ENCODE assay signal across 8 mouse cellular contexts in genomic region chr6:108098846-108099217, GRCm38 (mm10). TPM values are rescaled to one million over a fixed set of nuclear protein-coding genes. Genes with fewer than 3 reads are reported as not detected.
DNase-seq lines count a peak whose midpoint lies in the region; ATAC-seq and TF ChIP-seq lines count a peak whose summit lies in the region.

No protein-coding gene starts in this region.

- H3K4me2 ChIP-seq in heart, embryonic 13.5 days, result peak overlapping the region; percentile 26; the same call in 1 of the 2 replicates
- 0 out of 2 replicates have a peak overlapping the region, but pooled peaks have one; percentile 10 for H3K4me2 ChIP-seq in lung, embryonic 15.5 days
- H3K4me2 ChIP-seq in hindbrain, postnatal 0 days (ENCODE audit: low read depth, low read length), result peak overlapping the region; percentile 21; the same call in 1 of the 2 replicates

- 82% methylated on average over 3 of the region's 3 CpGs for WGBS in heart, embryonic 13.5 days
- WGBS in lung, embryonic 15.5 days, result 84% methylated on average over 3 of the region's 3 CpGs
- WGBS in hindbrain, postnatal 0 days, result 55% methylated on average over 3 of the region's 3 CpGs

- peaks cover 33% of the 10 kb centered on the region for H3K4me1 ChIP-seq in heart, embryonic 13.5 days
- 0 out of 2 replicates have a peak, but pooled peaks cover 4% of the 10 kb centered on the region for H3K4me1 ChIP-seq in lung, embryonic 15.5 days
- H3K4me1 ChIP-seq in hindbrain, postnatal 0 days (ENCODE audit: insufficient read depth, low read length), result no peaks in the 10 kb centered on the region

- no peak for TF ChIP-seq CTCF in hindbrain, postnatal 0 days (IDR thresholded peaks at IDR 0.05; ENCODE audit: low read depth)

- DNase-seq in heart, adult 8-10 months (ENCODE audit: low spot score), result no peak
- no peak for DNase-seq in lung, postnatal 4 days
- no peak for DNase-seq in hindbrain, postnatal 0 days (ENCODE audit: low spot score)
- peak; percentile 27 for DNase-seq in retina, embryonic 14.5 days (ENCODE audit: low spot score)
- no peak for DNase-seq in left cerebral cortex, adult 11 months (ENCODE audit: low spot score)
- DNase-seq in layer of hippocampus, adult 11-12 months (ENCODE audit: low spot score), result no peak

- peak overlapping the region; percentile 40; the same call in 1 of the 2 replicates for H3K9ac ChIP-seq in heart, embryonic 13.5 days
- H3K9ac ChIP-seq in lung, embryonic 15.5 days, result no peak overlapping the region
- no peak overlapping the region for H3K9ac ChIP-seq in hindbrain, postnatal 0 days (replicated peaks; ENCODE audit: low read length)

- 0 out of 2 replicates have a peak overlapping the region, but pooled peaks have one; percentile 1 for H3K27ac ChIP-seq in heart, embryonic 13.5 days (replicated peaks)
- no peak overlapping the region for H3K27ac ChIP-seq in lung, embryonic 15.5 days
- H3K27ac ChIP-seq in hindbrain, postnatal 0 days, result no peak overlapping the region

- H3K4me3 ChIP-seq in heart, embryonic 13.5 days, result no peak overlapping the region
- H3K4me3 ChIP-seq in lung, embryonic 15.5 days, result no peak overlapping the region
- H3K4me3 ChIP-seq in hindbrain, postnatal 0 days (ENCODE audit: low read length), result no peak overlapping the region

- no peaks in the 10 kb centered on the region for H3K27me3 ChIP-seq in heart, embryonic 13.5 days (replicated peaks)
- H3K27me3 ChIP-seq in lung, embryonic 15.5 days, result no peaks in the 10 kb centered on the region
- no peaks in the 10 kb centered on the region for H3K27me3 ChIP-seq in hindbrain, postnatal 0 days (ENCODE audit: insufficient read depth, low read length)

- H3K9me3 ChIP-seq in heart, embryonic 13.5 days, result no peaks in the 10 kb centered on the region
- H3K9me3 ChIP-seq in lung, embryonic 15.5 days, result no peaks in the 10 kb centered on the region
- H3K9me3 ChIP-seq in hindbrain, postnatal 0 days (ENCODE audit: low read length), result no peaks in the 10 kb centered on the region

- ATAC-seq in heart, embryonic 13.5 days (ENCODE audit: extremely low read depth, insufficient number of reproducible peaks, low FRiP score, low TSS enrichment), result no peak
- ATAC-seq in lung, embryonic 15.5 days (ENCODE audit: borderline replicate concordance, extremely low read depth, low FRiP score, low TSS enrichment), result no peak
- no peak for ATAC-seq in hindbrain, postnatal 0 days

- no peaks in the 10 kb centered on the region for H3K36me3 ChIP-seq in heart, embryonic 13.5 days
- no peaks in the 10 kb centered on the region for H3K36me3 ChIP-seq in lung, embryonic 15.5 days
- no peaks in the 10 kb centered on the region for H3K36me3 ChIP-seq in hindbrain, postnatal 0 days (ENCODE audit: insufficient read depth, low read length)

RNA-seq across cellular contexts. Expression of gene Setmar, which starts 34.0 kb away (rescaled TPM):
- 5.5 and 5.7 TPM in 2 replicates for polyA plus RNA-seq in heart, embryonic 13.5 days (2015; fragmentation: Nextera tagmentation; extraction: Ambion mirVana)
- 1 to 10 TPM; 2.9 to 5.0 (median 3.5) TPM for total RNA-seq in heart, adult 8-10 months (2022)
- 7.5 and 8.0 TPM in 2 replicates for polyA plus RNA-seq in lung, embryonic 15.5 days (2015; fragmentation: Nextera tagmentation; extraction: Ambion mirVana)
- 2.0 TPM in 2 replicates for total RNA-seq in hindbrain, postnatal 0 days (2014; rRNA removed)
- polyA plus RNA-seq in hindbrain, postnatal 0 days (2015; fragmentation: Nextera tagmentation; extraction: Ambion mirVana), result 1.8 and 2.6 TPM in 2 replicates
